Mouse (Mus musculus): ENCODE measurements around the gene Stmnd1. TPM values are rescaled to one million over a fixed set of nuclear protein-coding genes. Genes with fewer than 3 reads are reported as not detected.

The Stmnd1 gene
- polyA plus RNA-seq, 1 experiment from 2014 or later = not detected

Other genes starting within 250 kb of the Stmnd1 start
- gene Rbm24, start 144.7 kb downstream of the Stmnd1 start, polyA plus RNA-seq (2016; fragmentation: Nextera tagmentation; extraction: Ambion mirVana) = 0.46 and 0.79 TPM in 2 replicates
- 4.2 and 6.7 TPM in 2 replicates for gene Cap2, start 228.1 kb downstream of the Stmnd1 start, polyA plus RNA-seq (2016; fragmentation: Nextera tagmentation; extraction: Ambion mirVana)

Data from limb, embryonic 10.5 days (tissue).